Mouse (Mus musculus): ENCODE measurements around the gene Bcas3. TPM values are rescaled to one million over a fixed set of nuclear protein-coding genes. Genes with fewer than 3 reads are reported as not detected.

Bcas3 gene
- polyA plus RNA-seq, 2 experiments = 22.2 to 28.2 TPM

DNA sequence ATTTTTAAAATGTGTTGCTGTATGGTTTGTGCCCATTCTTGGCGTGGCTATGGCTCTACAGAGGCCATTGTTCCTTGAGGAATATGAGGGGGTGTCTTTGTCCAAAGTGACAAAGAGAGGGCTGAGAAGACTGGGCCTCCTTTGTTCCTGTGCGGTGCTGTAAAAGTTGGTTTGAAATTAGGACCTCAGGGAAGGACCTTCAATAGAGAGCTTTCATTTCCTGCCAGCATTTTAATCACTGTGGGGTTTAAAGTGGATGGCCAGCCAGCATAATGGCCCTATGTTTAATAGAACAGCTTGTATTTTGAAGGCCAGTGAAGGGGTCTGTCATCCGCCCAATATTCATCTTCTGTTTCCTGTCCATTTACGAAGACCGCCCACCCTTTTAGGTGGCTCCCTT, 325.7 kb downstream of the Bcas3 start:
- no peak for TF ChIP-seq POLR2A (IDR thresholded peaks at IDR 0.05; ENCODE audit: borderline replicate concordance, extremely low read depth, insufficient read depth, insufficient read length)
- H3K27ac ChIP-seq (replicated peaks; ENCODE audit: low read depth, low read length) = no peak overlapping the region
- H3K9ac ChIP-seq (ENCODE audit: low read depth, low read length, severe bottlenecking) = no peak overlapping the region
- no peak overlapping the region for H3K4me2 ChIP-seq (replicated peaks; ENCODE audit: low read depth, low read length, severe bottlenecking)
- H3K4me1 ChIP-seq (ENCODE audit: control insufficient read depth, insufficient read depth, low read length) = peaks cover 47% of the 10 kb centered on the region
- ATAC-seq (ENCODE audit: low FRiP score, low read depth) (no peak), DNase-seq (ENCODE audit: low spot score) (no peak)
- H3K4me3 ChIP-seq (replicated peaks; ENCODE audit: low read length) = no peak overlapping the region
- no peaks in the 10 kb centered on the region for H3K27me3 ChIP-seq (ENCODE audit: control insufficient read depth, insufficient read depth, low read length)
- WGBS = 51% methylated on average over 5 of the region's 5 CpGs
- H3K9me3 ChIP-seq (ENCODE audit: control insufficient read depth, low read length) = no peaks in the 10 kb centered on the region
- no peaks in the 10 kb centered on the region for H3K36me3 ChIP-seq (ENCODE audit: control insufficient read depth, insufficient read depth, low read length)

DNA sequence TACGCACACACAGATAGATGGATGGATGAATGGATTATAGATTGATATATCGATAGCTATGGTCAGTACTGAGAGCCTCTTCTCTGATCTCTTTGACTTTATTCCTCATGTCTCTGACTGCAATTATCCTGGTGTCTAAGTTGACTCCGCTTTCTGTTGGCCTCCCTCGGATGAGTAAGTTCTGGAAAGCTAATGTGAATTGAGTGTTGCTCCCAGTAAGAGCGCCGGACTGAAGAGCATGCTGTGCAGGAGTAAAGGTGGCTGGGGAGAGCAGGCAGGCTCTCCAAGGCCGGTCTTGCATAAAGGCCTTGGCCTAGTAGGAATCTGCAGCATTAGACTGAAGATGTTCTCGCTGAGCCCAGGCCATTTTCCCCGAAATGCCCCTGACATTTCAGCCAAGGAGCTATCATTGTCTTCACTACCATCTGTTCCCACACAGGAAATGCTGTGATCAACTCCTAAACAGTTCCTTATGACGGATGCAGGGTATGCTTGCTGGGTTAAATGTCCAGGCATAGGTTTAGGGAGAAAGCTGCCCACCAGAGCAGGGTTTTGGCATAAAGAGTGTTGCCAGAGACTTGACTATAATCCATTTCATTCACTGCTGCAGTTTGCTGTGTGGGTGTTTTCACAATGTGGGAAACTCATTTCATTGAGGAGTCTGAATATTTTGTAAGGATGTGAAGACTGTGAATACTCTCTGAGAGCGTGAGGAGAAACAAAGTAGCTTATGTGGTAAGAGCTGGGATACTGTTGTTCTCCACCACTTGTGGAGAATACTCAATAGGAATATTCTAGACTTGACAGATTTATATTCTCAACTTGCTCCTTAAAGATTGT, 328.8 kb downstream of the Bcas3 start:
- no peaks in the 10 kb centered on the region for H3K36me3 ChIP-seq (ENCODE audit: control insufficient read depth, insufficient read depth, low read length)
- no peak overlapping the region for H3K4me2 ChIP-seq (replicated peaks; ENCODE audit: low read depth, low read length, severe bottlenecking)
- DNase-seq (ENCODE audit: low spot score) (no peak), ATAC-seq (ENCODE audit: low FRiP score, low read depth) (no peak)
- TF ChIP-seq POLR2A (IDR thresholded peaks at IDR 0.05; ENCODE audit: borderline replicate concordance, extremely low read depth, insufficient read depth, insufficient read length) = no peak
- H3K9ac ChIP-seq (ENCODE audit: low read depth, low read length, severe bottlenecking) = no peak overlapping the region
- 79% methylated on average over 11 of the region's 11 CpGs for WGBS
- no peak overlapping the region for H3K27ac ChIP-seq (replicated peaks; ENCODE audit: low read depth, low read length)
- peaks cover 32% of the 10 kb centered on the region for H3K4me1 ChIP-seq (ENCODE audit: control insufficient read depth, insufficient read depth, low read length)
- no peaks in the 10 kb centered on the region for H3K9me3 ChIP-seq (ENCODE audit: control insufficient read depth, low read length)
- no peak overlapping the region for H3K4me3 ChIP-seq (replicated peaks; ENCODE audit: low read length)
- no peaks in the 10 kb centered on the region for H3K27me3 ChIP-seq (ENCODE audit: control insufficient read depth, insufficient read depth, low read length)

DNA sequence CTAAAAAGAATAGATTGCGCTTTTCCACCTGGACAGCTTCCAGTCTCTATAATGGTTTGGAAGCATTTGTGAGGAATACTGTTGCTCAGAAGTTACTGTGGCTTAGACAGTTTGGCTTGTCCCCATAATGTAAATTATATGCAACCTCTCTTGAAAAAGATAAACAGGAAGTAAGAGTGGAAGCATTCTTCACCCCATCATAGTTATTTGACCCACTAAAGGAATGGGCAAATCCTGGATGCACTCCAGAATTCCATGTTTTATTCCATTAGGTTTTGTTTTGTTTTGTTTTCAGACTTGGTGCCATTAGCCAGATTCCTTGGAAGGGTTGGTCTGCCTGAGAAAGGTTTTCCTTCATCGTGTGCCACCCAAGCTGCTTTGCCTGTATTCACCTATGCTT, 332.0 kb downstream of the Bcas3 start:
- Histone ChIP-seq H3K27me3 (ENCODE audit: control insufficient read depth, insufficient read depth, low read length) (no peaks in the 10 kb centered on the region), H3K27ac (replicated peaks; ENCODE audit: low read depth, low read length) (no peak overlapping the region), H3K36me3 (ENCODE audit: control insufficient read depth, insufficient read depth, low read length) (no peaks in the 10 kb centered on the region), H3K9me3 (ENCODE audit: control insufficient read depth, low read length) (no peaks in the 10 kb centered on the region), H3K9ac (ENCODE audit: low read depth, low read length, severe bottlenecking) (no peak overlapping the region), H3K4me3 (replicated peaks; ENCODE audit: low read length) (no peak overlapping the region), H3K4me2 (replicated peaks; ENCODE audit: low read depth, low read length, severe bottlenecking) (no peak overlapping the region), H3K4me1 (ENCODE audit: control insufficient read depth, insufficient read depth, low read length) (peaks cover 19% of the 10 kb centered on the region)
- TF ChIP-seq POLR2A (IDR thresholded peaks at IDR 0.05; ENCODE audit: borderline replicate concordance, extremely low read depth, insufficient read depth, insufficient read length) = no peak
- 75% methylated on average over 2 of the region's 2 CpGs for WGBS
- ATAC-seq (ENCODE audit: low FRiP score, low read depth) = no peak
- DNase-seq (ENCODE audit: low spot score) = no peak

DNA sequence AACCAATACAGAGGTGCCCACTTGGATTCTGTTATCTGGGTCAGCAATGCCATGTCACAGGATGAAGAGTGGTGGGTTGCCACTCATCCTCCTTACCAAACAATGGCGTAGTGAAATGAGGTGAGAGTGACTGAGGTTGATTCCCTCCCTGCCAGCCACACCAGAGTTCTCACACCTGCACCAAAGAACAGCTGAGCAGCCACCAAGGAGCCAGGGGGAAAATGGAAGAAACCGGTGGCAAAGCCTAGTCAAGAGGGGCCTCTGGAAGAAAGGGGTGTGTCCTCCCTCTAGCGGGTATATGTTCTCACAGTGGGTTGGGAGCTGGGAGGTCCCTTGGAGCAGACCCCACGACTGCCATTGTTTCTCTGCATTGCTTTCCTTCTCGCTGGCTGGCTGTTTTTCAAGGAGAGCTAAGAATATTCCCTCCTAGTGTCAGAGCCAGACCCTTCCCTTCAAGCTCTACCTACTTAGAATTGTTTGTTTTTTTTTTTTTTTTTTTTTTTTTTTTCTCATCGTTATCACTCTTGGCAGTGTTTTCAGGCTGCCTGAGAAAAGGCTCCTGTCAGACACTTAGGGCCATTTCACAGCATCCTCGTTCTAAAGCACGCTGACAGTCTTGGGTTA, 335.0 kb downstream of the Bcas3 start:
- H3K4me1 ChIP-seq (ENCODE audit: control insufficient read depth, insufficient read depth, low read length) = peaks cover 13% of the 10 kb centered on the region
- 33% methylated on average over 8 of the region's 8 CpGs for WGBS

GRCm38 (mm10) chr11:85688440-85688838, 335.5 kb downstream of the Bcas3 start:
- Histone ChIP-seq H3K9me3 (ENCODE audit: control insufficient read depth, low read length) (no peaks in the 10 kb centered on the region), H3K9ac (ENCODE audit: low read depth, low read length, severe bottlenecking) (no peak overlapping the region), H3K4me1 (ENCODE audit: control insufficient read depth, insufficient read depth, low read length) (peaks cover 14% of the 10 kb centered on the region), H3K27me3 (ENCODE audit: control insufficient read depth, insufficient read depth, low read length) (no peaks in the 10 kb centered on the region), H3K36me3 (ENCODE audit: control insufficient read depth, insufficient read depth, low read length) (no peaks in the 10 kb centered on the region), H3K4me3 (replicated peaks; ENCODE audit: low read length) (no peak overlapping the region), H3K4me2 (replicated peaks; ENCODE audit: low read depth, low read length, severe bottlenecking) (no peak overlapping the region), H3K27ac (replicated peaks; ENCODE audit: low read depth, low read length) (no peak overlapping the region)
- no peak for TF ChIP-seq POLR2A (IDR thresholded peaks at IDR 0.05; ENCODE audit: borderline replicate concordance, extremely low read depth, insufficient read depth, insufficient read length)
- ATAC-seq (ENCODE audit: low FRiP score, low read depth) (no peak), DNase-seq (ENCODE audit: low spot score) (no peak)
- whole genome bisulfite sequencing = 72% methylated on average over 6 of the region's 6 CpGs

More for the DNA sequence above, 335.0 kb downstream of the Bcas3 start:
- H3K9ac ChIP-seq (ENCODE audit: low read depth, low read length, severe bottlenecking) = no peak overlapping the region
- DNase-seq (ENCODE audit: low spot score) (no peak), ATAC-seq (ENCODE audit: low FRiP score, low read depth) (no peak)
- no peaks in the 10 kb centered on the region for H3K27me3 ChIP-seq (ENCODE audit: control insufficient read depth, insufficient read depth, low read length)
- no peaks in the 10 kb centered on the region for H3K9me3 ChIP-seq (ENCODE audit: control insufficient read depth, low read length)
- TF ChIP-seq POLR2A (IDR thresholded peaks at IDR 0.05; ENCODE audit: borderline replicate concordance, extremely low read depth, insufficient read depth, insufficient read length) = no peak
- no peak overlapping the region for H3K27ac ChIP-seq (replicated peaks; ENCODE audit: low read depth, low read length)
- no peak overlapping the region for H3K4me3 ChIP-seq (replicated peaks; ENCODE audit: low read length)
- H3K4me2 ChIP-seq (replicated peaks; ENCODE audit: low read depth, low read length, severe bottlenecking) = no peak overlapping the region
- no peaks in the 10 kb centered on the region for H3K36me3 ChIP-seq (ENCODE audit: control insufficient read depth, insufficient read depth, low read length)
